Mouse (Mus musculus) limb, embryonic 10.5 days (tissue): ENCODE measurements around the gene Cxcr3. TPM values are rescaled to one million over a fixed set of nuclear protein-coding genes. Genes with fewer than 3 reads are reported as not detected.

Experiments
- DNase-seq: peaks from one replicate; pipeline ENCODE4 v3.0.0-alpha.2; 2017; ENCODE audit warnings: low spot score
- H3K27ac ChIP-seq: fragments of 300-500 bp; sonication (generic); 2 replicates; pipeline ENCODE4 v1.5.1; 2016; ENCODE audit warnings: mild to moderate bottlenecking
- H3K27me3 ChIP-seq: fragments of 300-500 bp; sonication (generic); 2 replicates; pipeline ENCODE4 v1.6.1; 2016; ENCODE audit warnings: low read depth, mild to moderate bottlenecking; ENCODE audit not compliant: poor library complexity, severe bottlenecking
- H3K36me3 ChIP-seq: fragments of 300-500 bp; sonication (generic); 2 replicates; pipeline ENCODE4 v1.6.1; 2016; ENCODE audit warnings: mild to moderate bottlenecking, moderate library complexity
- H3K4me1 ChIP-seq: fragments of 300-500 bp; sonication (generic); 2 replicates; pipeline ENCODE4 v1.6.1; 2016
- H3K4me3 ChIP-seq: fragments of 300-500 bp; sonication (generic); 2 replicates; pipeline ENCODE4 v1.5.1; 2016; ENCODE audit warnings: mild to moderate bottlenecking, moderate library complexity
- H3K9me3 ChIP-seq: fragments of 300-500 bp; sonication (generic); replicated peaks from 2 replicates; pipeline ENCODE4 v1.6.1; 2016; ENCODE audit warnings: mild to moderate bottlenecking
- WGBS: fragments of 180-500 bp; shearing (Covaris S2); methylation state at CpG from one replicate; pipeline ENCODE4 v1.1.7; 2016; 5-methylcytosine and 5-hydroxymethylcytosine counted together
- polyA plus RNA-seq: library from polyadenylated mRNA; unstranded; fragments of >200 nt; fragmentation: Nextera tagmentation; extraction: Ambion mirVana; gene quantifications from 2 replicates; pipeline ENCODE4 v1.2.1, GENCODE M21; 2016

Cxcr3 gene
- polyA plus RNA-seq, result 0.09 and 0.13 TPM in 2 replicates

DNA sequence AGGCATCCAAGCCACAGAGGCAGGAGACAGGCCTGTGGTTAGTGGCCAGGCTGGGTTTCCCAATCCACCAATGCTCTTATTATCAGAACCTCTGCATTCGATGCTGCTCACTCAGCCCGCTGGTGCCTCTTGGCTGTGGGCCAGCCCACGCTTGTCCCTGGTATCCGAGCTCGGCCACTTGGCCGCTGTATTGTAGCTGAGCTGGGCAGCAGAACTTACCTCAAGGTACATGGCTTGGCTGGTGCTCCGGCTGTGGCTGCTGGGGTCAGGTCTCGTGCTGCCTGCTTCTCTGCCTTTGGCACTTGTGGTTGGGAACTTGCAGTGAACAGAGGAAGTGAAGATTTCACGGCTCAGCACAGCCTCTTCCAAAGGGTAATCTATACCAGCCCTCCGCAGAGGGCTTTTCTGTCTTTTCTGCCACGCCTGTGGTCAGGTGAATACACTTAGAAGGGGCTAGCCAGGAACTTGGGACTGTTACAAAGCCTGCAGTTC is at the start of gene Cxcr3:
TSS of gene Cxcr3 (minus strand) at position 442 of the 492 bp plus-strand sequence.
- WGBS, result 84% methylated on average over 11 of the region's 11 CpGs
- Histone ChIP-seq H3K4me3 (no peak within 1 kb of the TSS), H3K27ac (no peak within 1 kb of the TSS), H3K9me3 (no peaks in the 10 kb centered on the region), H3K4me1 (no peaks in the 10 kb centered on the region), H3K36me3 (no peaks in the 10 kb centered on the region), H3K27me3 (peaks cover 92% of the 10 kb centered on the region)
- DNase-seq, result no peak

DNA sequence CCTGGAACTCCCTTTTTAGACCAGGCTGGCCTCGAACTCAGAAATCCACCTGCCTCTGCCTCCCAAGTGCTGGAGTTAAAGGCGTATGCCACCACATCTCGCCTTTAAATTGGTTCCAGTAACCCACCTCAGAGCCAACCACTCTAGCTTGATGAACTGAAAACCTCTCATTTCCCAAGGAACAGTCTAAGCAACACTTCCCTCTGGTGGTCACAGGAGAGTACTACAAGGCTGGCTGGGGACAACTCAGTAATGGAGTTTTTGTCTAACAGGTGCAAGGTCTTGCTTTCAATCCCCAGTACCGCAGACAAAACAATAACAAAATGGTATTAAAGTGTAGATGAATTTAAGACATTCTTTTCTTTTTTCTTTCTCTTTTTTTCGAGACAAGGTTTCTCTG is 38.0 kb upstream of the Cxcr3 start:
- Histone ChIP-seq H3K9me3 (no peaks in the 10 kb centered on the region), H3K27ac (no peak overlapping the region), H3K36me3 (no peaks in the 10 kb centered on the region), H3K4me3 (no peak overlapping the region), H3K27me3 (peaks cover 83% of the 10 kb centered on the region), H3K4me1 (no peaks in the 10 kb centered on the region)
- 43% methylated on average over 5 of the region's 5 CpGs for WGBS
- DNase-seq, result peak; percentile 50

DNA sequence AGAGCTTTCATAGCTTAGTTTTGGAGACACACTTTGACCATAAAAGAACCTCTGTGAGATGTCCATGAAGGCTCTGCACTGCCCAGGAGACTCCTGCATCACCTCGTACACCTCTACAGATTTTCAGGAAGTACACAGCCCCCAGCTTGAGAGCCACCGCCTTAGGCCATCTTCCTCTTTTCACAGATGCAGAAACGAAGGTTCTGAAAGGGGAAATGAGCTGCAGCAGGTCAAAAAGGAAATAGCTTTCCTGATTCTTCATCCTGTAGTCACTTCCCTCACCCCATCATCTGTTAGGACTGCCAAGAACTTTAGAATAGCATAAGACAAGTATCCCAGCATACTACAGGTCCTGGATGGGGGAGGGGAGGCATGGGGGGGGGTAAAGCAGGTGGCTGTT is 36.2 kb upstream of the Cxcr3 start:
- 65% methylated on average over 3 of the region's 3 CpGs for WGBS
- no peak for DNase-seq
- H3K27me3 ChIP-seq, result peaks cover 88% of the 10 kb centered on the region
- no peaks in the 10 kb centered on the region for H3K4me1 ChIP-seq
- H3K36me3 ChIP-seq, result no peaks in the 10 kb centered on the region
- no peaks in the 10 kb centered on the region for H3K9me3 ChIP-seq
- no peak overlapping the region for H3K4me3 ChIP-seq
- H3K27ac ChIP-seq, result no peak overlapping the region

DNA sequence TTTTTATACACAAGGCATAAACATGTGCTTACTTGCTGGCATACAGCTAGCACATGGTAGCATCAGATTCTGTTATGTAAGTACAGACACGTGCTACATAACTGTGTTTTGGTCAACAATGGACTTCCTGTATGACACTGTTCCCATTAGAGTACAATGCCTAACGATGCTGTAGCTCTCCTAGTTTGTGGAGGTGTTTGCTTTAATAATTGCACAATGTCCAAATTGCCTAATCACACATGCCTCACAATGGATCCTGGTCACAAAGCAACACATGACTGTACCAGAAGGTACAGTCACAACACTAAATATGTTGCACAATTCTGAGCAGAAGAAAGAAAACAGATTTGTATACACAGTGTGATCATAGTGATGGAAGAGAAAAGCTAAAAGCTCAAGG is 35.4 kb upstream of the Cxcr3 start:
- Histone ChIP-seq H3K36me3 (no peaks in the 10 kb centered on the region), H3K27ac (no peak overlapping the region), H3K4me3 (no peak overlapping the region), H3K4me1 (no peaks in the 10 kb centered on the region), H3K9me3 (no peaks in the 10 kb centered on the region), H3K27me3 (peaks cover 88% of the 10 kb centered on the region)
- 66% methylated on average over 2 of the region's 2 CpGs for WGBS
- no peak for DNase-seq

DNA sequence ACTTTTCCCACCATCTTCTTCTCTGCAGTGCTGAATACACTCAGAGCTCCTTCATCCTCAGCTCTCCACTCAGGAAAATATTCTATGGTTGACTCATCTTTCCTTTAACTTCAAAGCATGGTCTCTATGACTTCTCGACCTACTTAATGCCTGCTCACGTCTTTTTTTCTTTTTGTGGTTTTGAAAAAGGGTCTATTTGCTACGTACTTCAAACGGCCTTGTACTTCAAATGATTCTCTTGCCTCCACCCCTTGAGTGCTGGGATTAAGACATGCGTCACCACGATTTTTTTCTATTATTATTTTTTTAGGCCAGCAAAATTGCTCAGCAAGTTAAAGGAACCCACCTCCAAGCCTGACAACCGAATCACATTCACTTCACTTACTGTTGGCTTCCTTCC is 33.2 kb upstream of the Cxcr3 start:
- DNase-seq, result no peak
- Histone ChIP-seq H3K27ac (no peak overlapping the region), H3K27me3 (peaks cover 90% of the 10 kb centered on the region), H3K4me1 (no peaks in the 10 kb centered on the region), H3K36me3 (no peaks in the 10 kb centered on the region), H3K9me3 (no peaks in the 10 kb centered on the region), H3K4me3 (no peak overlapping the region)
- WGBS, result 78% methylated on average over 7 of the region's 7 CpGs

DNA sequence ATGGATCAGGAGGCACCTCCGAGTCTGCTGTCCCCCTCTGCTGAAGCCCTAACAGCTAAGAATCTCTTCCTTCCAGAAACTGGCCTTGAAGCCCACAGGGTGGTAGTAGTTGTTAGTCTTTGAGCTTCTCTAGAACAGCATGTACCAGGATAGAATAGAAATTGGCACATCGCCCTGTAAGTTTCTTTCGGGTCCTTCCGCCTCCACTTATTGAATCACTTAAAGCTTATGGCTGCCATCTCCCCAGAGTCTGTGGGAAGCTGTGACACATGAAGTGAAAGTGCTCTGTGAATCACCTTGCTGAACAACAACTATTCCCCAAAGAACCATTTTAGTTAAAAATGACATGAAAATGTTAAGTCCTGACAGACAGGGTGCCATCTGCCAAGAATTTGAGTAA is 31.0 kb upstream of the Cxcr3 start:
- H3K9me3 ChIP-seq, result no peaks in the 10 kb centered on the region
- H3K27ac ChIP-seq, result no peak overlapping the region
- H3K36me3 ChIP-seq, result no peaks in the 10 kb centered on the region
- 78% methylated on average over 4 of the region's 4 CpGs for WGBS
- H3K4me3 ChIP-seq, result no peak overlapping the region
- no peaks in the 10 kb centered on the region for H3K4me1 ChIP-seq
- no peak for DNase-seq
- peaks cover 90% of the 10 kb centered on the region for H3K27me3 ChIP-seq

DNA sequence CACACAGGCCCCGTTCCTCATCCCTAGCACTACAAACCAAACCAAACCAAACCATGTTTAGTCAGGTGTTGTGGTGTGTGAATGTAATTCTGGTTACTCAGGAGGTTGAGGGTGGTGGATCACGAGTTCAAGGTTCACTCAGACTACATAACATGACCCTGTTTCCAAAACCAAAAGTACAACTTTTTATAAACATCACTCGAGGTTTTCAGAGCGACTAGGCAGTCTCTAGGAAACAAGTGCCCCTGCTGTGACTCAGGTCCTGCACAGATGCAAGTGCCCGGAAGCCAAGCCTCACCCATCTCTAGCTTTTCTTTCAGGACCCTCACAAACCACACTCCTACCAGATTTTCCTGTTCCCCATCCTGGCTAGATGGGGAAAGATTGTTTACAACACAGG is 30.6 kb upstream of the Cxcr3 start:
- no peak for DNase-seq
- Histone ChIP-seq H3K9me3 (no peaks in the 10 kb centered on the region), H3K4me3 (no peak overlapping the region), H3K27me3 (peaks cover 90% of the 10 kb centered on the region), H3K36me3 (no peaks in the 10 kb centered on the region), H3K4me1 (no peaks in the 10 kb centered on the region), H3K27ac (no peak overlapping the region)
- WGBS, result 86% methylated on average over 5 of the region's 5 CpGs

DNA sequence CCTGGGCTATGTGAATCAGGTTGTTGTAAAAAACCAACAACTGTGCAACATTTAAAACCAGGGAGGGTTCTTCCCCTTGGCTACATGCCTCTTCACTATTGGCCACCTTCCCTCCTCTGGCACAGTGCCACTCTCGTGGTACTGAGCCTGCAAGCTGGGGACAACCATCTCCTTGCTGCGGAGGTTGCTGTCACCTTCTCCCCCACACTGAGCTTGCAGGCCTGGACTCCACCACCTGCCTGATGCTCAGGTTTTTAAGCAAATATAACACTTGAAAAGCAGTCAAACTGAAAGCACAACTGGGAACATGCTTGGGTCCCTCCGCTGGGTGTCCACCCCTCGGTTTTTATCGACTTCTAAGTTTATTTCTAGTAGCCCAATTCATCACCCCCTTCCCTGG is 20.4 kb upstream of the Cxcr3 start:
- Histone ChIP-seq H3K27ac (no peak overlapping the region), H3K4me3 (no peak overlapping the region), H3K9me3 (no peaks in the 10 kb centered on the region), H3K36me3 (no peaks in the 10 kb centered on the region), H3K4me1 (peaks cover 6% of the 10 kb centered on the region; the same call in 1 of the 2 replicates), H3K27me3 (peaks cover 94% of the 10 kb centered on the region)
- 71% methylated on average over 5 of the region's 5 CpGs for WGBS
- no peak for DNase-seq

DNA sequence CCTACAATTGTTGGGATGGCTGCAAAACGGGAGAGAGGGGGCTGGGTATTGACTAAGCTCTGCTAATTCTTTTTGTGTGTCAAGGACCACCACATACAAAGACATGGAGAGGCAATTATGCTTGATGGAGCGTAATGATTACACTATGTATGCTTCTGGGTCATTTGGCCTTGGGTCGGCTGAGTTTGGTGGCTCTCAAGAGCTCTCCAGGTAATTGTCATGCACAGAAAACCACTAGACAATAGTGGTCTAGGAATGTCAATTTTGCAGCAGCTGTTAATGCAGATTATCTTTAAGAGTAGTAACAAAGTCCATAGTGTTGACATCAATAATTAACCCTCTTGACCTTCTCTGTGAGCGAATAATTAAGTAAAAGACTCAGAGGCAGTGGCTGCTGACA is 16.1 kb upstream of the Cxcr3 start:
- Histone ChIP-seq H3K36me3 (no peaks in the 10 kb centered on the region), H3K27me3 (peaks cover 96% of the 10 kb centered on the region), H3K9me3 (no peaks in the 10 kb centered on the region), H3K4me3 (no peak overlapping the region), H3K27ac (no peak overlapping the region), H3K4me1 (peaks cover 8% of the 10 kb centered on the region; the same call in 1 of the 2 replicates)
- 81% methylated on average over 4 of the region's 4 CpGs for WGBS
- no peak for DNase-seq

DNA sequence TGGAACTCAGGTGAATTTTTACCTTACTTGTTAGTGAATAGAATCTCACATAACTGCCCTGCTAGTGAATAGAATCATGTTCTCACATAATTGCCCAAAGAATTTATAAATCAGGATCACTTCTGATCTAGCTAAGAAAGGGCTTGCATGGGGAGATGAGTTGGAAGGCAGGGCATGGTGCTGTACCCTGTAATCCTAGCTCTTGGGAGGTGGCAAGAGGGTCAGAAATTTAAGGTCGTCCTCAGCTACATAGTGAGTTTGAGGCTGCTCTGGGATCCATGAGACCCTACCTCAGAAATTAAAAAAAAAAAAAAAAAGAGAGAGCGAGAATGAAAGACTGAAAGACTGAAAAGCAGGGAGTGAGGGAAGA is 7.0 kb upstream of the Cxcr3 start:
- peaks cover 93% of the 10 kb centered on the region for H3K27me3 ChIP-seq

DNA sequence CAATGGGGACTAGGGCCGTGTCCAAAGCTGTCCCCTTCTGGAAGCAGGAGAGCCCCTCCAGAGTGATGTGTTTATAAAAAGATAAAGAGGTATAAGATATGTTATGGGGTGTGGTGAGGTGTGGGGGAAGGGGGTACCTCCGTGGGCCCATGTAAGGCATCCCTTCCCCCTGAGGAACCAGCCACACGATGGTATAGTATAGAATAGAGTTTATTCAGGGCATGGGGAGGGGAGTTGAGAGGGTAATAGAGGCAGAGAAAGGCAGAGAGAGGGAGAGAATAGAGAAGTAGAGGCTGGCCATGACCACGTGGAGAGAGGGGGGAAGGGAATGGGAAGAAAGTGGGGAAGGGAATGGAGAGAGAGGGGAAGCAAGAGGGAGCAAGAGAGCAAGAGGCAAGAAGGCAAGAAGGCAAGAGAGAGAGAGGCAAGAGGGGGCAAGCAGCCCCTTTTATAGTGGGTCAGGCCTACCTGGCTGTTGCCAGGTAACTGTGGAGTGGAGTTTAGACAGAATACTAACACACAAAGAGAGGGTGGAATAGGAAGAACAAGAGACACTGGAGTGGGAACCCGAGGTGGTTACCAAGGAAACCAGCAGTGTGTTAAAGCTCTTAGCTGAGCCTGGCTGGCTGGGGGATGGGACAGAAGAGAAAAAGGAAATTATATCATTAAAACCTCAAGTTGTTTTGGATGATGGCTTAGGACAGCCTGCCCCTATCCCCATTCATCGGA is 6.4 kb upstream of the Cxcr3 start:
- H3K36me3 ChIP-seq, result no peaks in the 10 kb centered on the region
- peaks cover 5% of the 10 kb centered on the region; the same call in 1 of the 2 replicates for H3K4me1 ChIP-seq
- H3K27ac ChIP-seq, result no peak overlapping the region
- no peak for DNase-seq
- no peak overlapping the region for H3K4me3 ChIP-seq
- peaks cover 94% of the 10 kb centered on the region for H3K27me3 ChIP-seq
- 60% methylated on average over 6 of the region's 6 CpGs for WGBS
- no peaks in the 10 kb centered on the region for H3K9me3 ChIP-seq

More for the DNA sequence above, 7.0 kb upstream of the Cxcr3 start:
- Histone ChIP-seq H3K27ac (no peak overlapping the region), H3K4me3 (no peak overlapping the region), H3K4me1 (peaks cover 5% of the 10 kb centered on the region; the same call in 1 of the 2 replicates), H3K36me3 (no peaks in the 10 kb centered on the region), H3K9me3 (no peaks in the 10 kb centered on the region)
- DNase-seq, result no peak
- 89% methylated on average over 2 of the region's 2 CpGs for WGBS

DNA sequence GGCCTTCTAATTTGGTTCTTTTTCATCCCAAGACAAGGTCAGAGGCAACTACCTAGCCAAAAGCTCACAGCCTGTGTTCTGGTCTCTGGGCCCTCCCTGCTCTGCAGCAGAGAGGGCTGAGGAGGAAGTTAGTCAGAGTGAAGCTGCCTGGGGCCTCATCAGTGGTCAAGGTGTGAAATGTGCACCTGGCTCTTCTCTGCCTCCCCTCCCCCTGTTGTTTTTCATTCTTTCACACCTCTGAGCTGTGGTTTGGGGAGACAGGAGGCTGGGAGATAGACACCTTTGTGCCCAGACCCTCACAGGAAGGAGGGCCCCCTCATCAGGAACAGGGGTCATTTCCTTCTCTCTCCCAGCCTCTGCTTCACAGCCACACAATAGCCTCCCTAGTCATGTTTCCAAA is 3.1 kb upstream of the Cxcr3 start:
- Histone ChIP-seq H3K27me3 (peaks cover 95% of the 10 kb centered on the region), H3K4me3 (no peak overlapping the region), H3K9me3 (no peaks in the 10 kb centered on the region), H3K4me1 (peaks cover 5% of the 10 kb centered on the region; the same call in 1 of the 2 replicates), H3K27ac (no peak overlapping the region), H3K36me3 (no peaks in the 10 kb centered on the region)
- DNase-seq, result no peak

DNA sequence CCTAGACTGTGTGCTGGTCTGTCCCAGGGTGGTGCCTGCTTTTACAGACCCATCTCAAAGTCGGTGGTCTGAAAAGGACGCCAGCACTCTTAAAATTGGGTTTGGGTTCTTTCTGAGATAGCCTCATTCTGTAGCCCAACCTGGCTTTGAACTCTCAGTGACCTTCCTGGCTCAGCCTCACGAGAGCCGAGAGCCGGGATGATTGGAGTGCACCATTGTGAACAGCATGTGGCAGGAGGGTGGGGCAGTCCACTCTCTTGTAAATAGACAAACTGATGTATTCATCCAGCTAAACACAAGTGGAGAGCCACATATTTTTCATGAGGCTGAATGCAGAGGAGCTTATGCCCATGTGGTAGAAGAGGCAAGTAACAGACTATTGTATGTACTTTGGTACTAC is 912 bp upstream of the Cxcr3 start:
- Histone ChIP-seq H3K27me3 (peaks cover 97% of the 10 kb centered on the region), H3K27ac (no peak overlapping the region), H3K9me3 (no peaks in the 10 kb centered on the region), H3K36me3 (no peaks in the 10 kb centered on the region), H3K4me1 (no peaks in the 10 kb centered on the region), H3K4me3 (no peak overlapping the region)
- WGBS, result 66% methylated on average over 5 of the region's 5 CpGs
- no peak for DNase-seq

DNA sequence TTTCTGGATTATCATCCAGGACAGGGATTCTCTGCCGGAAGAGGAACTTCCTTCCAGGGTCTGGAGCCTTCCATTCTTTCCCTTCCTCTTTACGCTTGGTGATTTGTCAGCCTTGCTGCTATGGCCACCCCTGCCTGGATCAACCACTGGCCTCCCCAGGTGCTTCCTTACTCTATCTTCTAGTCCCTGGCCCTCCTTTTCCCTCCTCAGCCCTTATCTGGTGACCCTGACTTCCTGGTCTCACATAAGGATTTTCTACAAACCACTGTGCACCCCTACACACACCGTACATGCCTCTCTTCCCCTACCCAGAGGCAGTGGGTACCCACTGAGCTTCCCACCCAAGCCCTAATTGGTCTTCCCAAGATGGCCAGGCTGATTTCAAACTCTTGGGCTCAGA is 781 bp downstream of the Cxcr3 start:
- peaks cover 87% of the 10 kb centered on the region for H3K27me3 ChIP-seq
- no peaks in the 10 kb centered on the region for H3K36me3 ChIP-seq
- H3K27ac ChIP-seq, result no peak overlapping the region
- 86% methylated on average over 3 of the region's 3 CpGs for WGBS
- no peaks in the 10 kb centered on the region for H3K4me1 ChIP-seq
- no peaks in the 10 kb centered on the region for H3K9me3 ChIP-seq
- DNase-seq, result no peak
- no peak overlapping the region for H3K4me3 ChIP-seq
